Mouse (Mus musculus) C2C12 (cell line): Measurements from ENCODE around the gene Arl5c. TPM values are rescaled to one million over a fixed set of nuclear protein-coding genes. Genes with fewer than 3 reads are reported as not detected.

Source experiments
- H3K27me3 ChIP-seq: one replicate; pipeline ENCODE4 v1.6.1; 2011; ENCODE audit not compliant: control insufficient read depth, insufficient read depth, insufficient read length
- H3K36me3 ChIP-seq: one replicate; pipeline ENCODE4 v1.6.1; 2011; ENCODE audit not compliant: control insufficient read depth, insufficient read depth
- H3K4me3 ChIP-seq: one replicate; pipeline ENCODE4 v1.5.1; 2011; ENCODE audit warnings: mild to moderate bottlenecking, control low read depth; ENCODE audit not compliant: poor library complexity, insufficient read depth, severe bottlenecking
- H3K79me2 ChIP-seq: one replicate; pipeline ENCODE4 v1.6.1; 2011; ENCODE audit not compliant: control insufficient read depth, insufficient read depth
- H3K79me3 ChIP-seq: one replicate; pipeline ENCODE4 v1.6.1; 2011; ENCODE audit warnings: low read depth, control low read depth
- H3ac ChIP-seq: one replicate; pipeline ENCODE3; 2011; ENCODE audit warnings: low read depth; ENCODE audit not compliant: control insufficient read depth, insufficient read length
- CEBPB ChIP-seq: IDR thresholded peaks from one replicate; pipeline ENCODE4 v1.6.1; 2011; ENCODE audit warnings: low read depth, mild to moderate bottlenecking, control low read depth, moderate library complexity
- CTCF ChIP-seq: IDR thresholded peaks from one replicate; pipeline ENCODE4 v1.5.1; 2011; ENCODE audit not compliant: control insufficient read depth, insufficient read depth, insufficient read length
- FOSL1 ChIP-seq: IDR thresholded peaks from one replicate; pipeline ENCODE4 v1.8.0; 2011; ENCODE audit warnings: mild to moderate bottlenecking, low read length; ENCODE audit not compliant: poor library complexity, insufficient read depth, severe bottlenecking
- MAX ChIP-seq: IDR thresholded peaks from one replicate; pipeline ENCODE4 v1.6.1; 2011; ENCODE audit warnings: mild to moderate bottlenecking, control low read depth
- MYOD1 ChIP-seq: IDR thresholded peaks from one replicate; pipeline ENCODE4 v1.6.1; 2011; ENCODE audit warnings: low read depth; ENCODE audit not compliant: control insufficient read depth, insufficient read length
- MYOG ChIP-seq: IDR thresholded peaks from one replicate; pipeline ENCODE4 v1.6.1; 2011; ENCODE audit not compliant: control insufficient read depth, insufficient read length; ENCODE audit errors: extremely low read depth
- USF1 ChIP-seq: IDR thresholded peaks from one replicate; pipeline ENCODE4 v1.6.1; 2011; ENCODE audit warnings: low read depth, mild to moderate bottlenecking, control low read depth, moderate library complexity
- polyA plus RNA-seq: library from polyadenylated mRNA; unstranded; fragments of >200 nt; fragmentation: generic; extraction: Trizol; gene quantifications from one replicate; pipeline ENCODE4 v1.2.1, GENCODE M21; 2012; ENCODE audit warnings: missing spikeins

The Arl5c gene
- polyA plus RNA-seq, 1 experiment: 0.54 TPM

DNA sequence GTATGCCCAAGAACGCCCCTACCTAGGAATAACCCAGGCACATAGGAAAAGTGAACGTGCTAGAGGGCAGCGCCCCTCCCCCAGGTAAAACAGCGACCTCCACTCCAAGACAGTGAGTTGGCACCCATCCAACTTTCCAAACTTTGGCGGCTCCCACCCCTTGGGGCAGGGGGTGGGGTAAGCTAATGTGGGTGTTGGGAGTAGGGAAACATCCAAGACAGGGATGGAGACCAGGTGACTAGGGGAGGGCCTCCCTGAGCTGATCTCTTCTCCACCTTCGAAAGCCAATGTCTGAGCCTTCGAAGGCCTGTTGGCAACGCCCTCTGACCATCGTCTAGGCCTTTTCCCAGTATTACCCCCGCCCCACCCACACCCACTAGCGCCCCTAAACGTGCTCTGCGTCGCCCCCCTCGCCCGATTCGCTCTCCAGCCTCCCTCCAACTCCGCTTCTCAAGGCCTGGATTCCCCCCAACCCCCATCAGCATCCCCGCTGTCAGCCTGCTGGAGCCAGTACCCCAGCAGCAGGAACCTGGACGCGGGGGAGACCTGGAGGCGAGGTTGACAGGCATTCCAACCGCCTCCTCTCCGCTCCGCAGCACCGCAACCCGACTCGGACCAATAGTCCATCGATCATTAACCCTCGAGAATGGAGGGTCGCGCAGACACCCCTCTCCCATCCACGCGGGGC lies 25.7 kb upstream of the Arl5c start:
- H3K27me3 ChIP-seq: no peaks in the 10 kb centered on the region
- peak overlapping the region; percentile 76 for H3ac ChIP-seq
- H3K36me3 ChIP-seq: no peaks in the 10 kb centered on the region
- no peak for TF ChIP-seq USF1
- TF ChIP-seq MYOD1: no peak
- no peak for TF ChIP-seq CTCF
- TF ChIP-seq CEBPB: no peak
- no peak for TF ChIP-seq MAX
- TF ChIP-seq MYOG: no peak
- no peak for TF ChIP-seq FOSL1
- peak overlapping the region; percentile 51 for H3K4me3 ChIP-seq
- H3K79me3 ChIP-seq: no peaks in the 10 kb centered on the region
- peaks cover 11% of the 10 kb centered on the region for H3K79me2 ChIP-seq

DNA sequence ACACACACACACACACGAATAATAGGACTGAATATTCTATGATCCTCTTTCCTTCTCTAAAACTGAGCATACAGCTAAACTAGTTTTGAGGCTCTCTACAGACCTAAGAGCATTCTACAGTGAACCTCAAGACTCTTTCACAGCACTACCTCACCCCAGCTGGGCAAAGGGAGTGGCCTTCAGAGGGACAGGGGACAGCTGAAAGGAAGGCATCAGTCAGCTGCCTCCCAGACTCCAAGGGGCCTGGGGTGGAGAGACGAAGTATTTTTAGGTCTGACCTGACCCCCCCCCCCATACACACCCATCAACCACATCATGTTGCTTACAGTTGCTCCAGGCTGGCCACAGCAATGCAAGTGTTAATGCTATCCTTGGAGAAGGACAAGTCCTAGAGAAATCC lies 25.1 kb upstream of the Arl5c start:
- Histone ChIP-seq H3ac (no peak overlapping the region), H3K36me3 (no peaks in the 10 kb centered on the region), H3K4me3 (peak overlapping the region; percentile 51), H3K79me2 (peaks cover 10% of the 10 kb centered on the region), H3K79me3 (no peaks in the 10 kb centered on the region), H3K27me3 (no peaks in the 10 kb centered on the region)
- TF ChIP-seq MAX (no peak), MYOD1 (peak; percentile 63)

DNA sequence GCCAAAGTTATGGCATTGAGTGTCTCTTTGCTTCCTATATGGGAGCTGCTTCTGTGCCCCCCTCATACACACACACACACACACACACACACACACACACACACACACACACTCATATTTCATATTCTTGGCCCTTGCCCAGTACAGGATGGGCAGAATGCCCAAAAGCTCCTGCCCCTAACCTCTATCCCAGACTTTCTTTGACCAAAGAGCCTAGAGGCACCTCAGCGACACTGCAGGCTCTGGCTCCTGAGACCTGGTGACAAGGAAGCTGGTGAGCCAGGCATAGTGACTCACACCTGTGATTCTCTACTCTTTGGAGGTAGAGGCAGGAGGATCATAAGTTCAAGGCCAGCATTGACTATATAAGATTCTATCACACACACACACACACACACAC lies 24.7 kb upstream of the Arl5c start:
- H3K79me3 ChIP-seq: no peaks in the 10 kb centered on the region
- no peaks in the 10 kb centered on the region for H3K27me3 ChIP-seq
- H3ac ChIP-seq: no peak overlapping the region
- H3K36me3 ChIP-seq: no peaks in the 10 kb centered on the region
- H3K79me2 ChIP-seq: peaks cover 10% of the 10 kb centered on the region
- TF ChIP-seq CTCF (no peak), FOSL1 (no peak), CEBPB (no peak), USF1 (no peak)
- no peak overlapping the region for H3K4me3 ChIP-seq

DNA sequence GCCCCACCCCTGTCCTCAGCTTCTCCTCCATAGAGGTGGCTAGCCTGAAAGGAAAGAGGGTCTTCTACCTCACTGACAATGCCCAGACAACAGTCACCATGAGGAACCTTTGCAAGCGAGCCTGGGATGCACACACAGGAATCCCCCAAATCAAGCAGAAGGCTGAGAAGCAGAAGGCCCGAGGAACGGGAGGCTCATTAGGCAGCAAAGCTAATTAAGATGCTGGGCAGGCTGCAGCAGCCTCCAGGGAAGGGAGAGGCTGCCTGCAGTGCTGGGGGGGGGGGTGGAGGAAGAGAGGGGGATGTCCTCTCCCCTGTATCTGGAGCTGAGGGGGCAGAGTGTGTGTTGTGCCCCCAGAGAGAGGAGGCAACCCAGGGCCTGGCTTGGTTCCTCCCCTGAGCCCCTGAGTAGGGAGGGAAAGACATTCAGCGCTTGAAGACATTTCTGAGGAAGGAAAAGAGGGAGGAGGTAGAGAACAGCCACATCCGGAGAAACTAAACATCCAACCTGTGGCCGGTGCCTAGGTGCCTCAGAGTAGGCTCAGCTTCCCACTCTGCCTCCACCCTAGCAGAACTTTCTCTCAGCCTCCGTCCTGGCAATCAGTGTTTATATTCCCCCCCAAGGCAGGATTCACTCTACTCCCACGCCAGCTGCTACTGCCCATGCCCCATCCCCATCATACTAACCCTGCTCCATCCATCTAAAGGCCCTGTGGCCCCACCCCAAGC lies 24.1 kb upstream of the Arl5c start:
- H3K79me2 ChIP-seq: peaks cover 10% of the 10 kb centered on the region
- no peaks in the 10 kb centered on the region for H3K27me3 ChIP-seq
- H3K36me3 ChIP-seq: no peaks in the 10 kb centered on the region
- no peak overlapping the region for H3K4me3 ChIP-seq
- H3K79me3 ChIP-seq: no peaks in the 10 kb centered on the region
- H3ac ChIP-seq: no peak overlapping the region
- no peak for TF ChIP-seq FOSL1
- TF ChIP-seq MYOD1: no peak
- no peak for TF ChIP-seq CTCF
- TF ChIP-seq CEBPB: no peak

DNA sequence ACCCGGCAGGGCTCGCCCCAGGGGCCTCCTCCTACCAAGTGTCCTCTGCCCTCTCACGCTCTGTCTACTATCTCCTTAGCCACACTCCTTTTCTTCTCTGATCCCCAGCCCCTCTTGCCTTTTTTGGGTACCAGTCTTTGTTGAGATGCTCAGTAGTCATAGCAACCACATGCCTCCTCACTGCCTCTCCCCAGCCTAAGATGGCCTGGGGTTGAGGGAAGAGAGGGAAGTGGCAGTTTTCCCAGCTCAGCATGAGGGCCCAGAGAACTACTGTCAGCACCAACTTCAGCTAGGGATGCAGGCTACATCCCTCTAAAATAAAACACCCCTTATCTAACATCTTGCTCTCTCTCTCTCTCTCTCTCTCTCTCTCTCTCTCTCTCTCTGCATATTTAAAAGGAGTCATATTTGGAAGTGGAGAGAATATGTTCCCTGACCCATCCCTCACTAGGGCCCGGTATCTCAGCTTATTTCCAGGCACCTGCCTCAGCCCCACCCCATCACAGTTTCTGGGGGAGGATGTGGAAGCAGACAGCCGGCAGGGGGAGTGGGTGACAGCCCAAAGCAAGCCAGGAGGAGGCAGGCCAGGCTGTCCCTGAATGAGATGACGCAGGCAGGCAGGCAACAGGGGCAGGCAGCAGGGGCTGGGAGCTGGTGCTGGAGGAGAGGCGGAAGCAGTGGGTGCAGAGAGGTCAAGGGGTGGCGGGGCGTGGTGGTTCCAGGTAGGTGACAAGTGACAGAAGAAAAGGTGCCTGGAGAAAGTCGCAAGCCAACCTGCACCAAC lies 23.1 kb upstream of the Arl5c start:
- H3K27me3 ChIP-seq: no peaks in the 10 kb centered on the region
- H3ac ChIP-seq: no peak overlapping the region
- no peak overlapping the region for H3K4me3 ChIP-seq
- H3K79me2 ChIP-seq: peaks cover 10% of the 10 kb centered on the region
- TF ChIP-seq CTCF (peak; percentile 16), CEBPB (no peak)
- H3K36me3 ChIP-seq: no peaks in the 10 kb centered on the region
- no peaks in the 10 kb centered on the region for H3K79me3 ChIP-seq

DNA sequence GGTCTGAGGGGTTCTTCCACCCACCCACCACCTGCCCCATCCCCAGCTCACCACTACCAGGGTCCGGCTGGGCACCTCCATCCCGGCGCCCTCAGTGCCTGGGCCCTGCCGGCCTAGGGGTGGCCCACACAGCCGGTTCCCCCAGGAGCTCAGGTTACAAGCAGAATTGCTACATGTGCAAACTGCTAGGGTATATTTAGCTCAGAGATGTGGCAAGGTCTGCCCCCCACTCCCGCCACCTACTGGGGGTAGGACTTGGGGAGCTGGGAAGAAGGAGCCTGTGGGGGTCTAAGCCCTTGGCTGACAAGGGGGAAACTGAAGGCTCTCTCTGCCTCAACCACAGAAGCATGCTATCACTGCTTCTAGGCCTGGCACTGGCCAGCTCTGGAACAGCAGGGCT lies 22.2 kb upstream of the Arl5c start:
- Histone ChIP-seq H3K4me3 (no peak overlapping the region), H3K79me2 (peaks cover 10% of the 10 kb centered on the region), H3K79me3 (no peaks in the 10 kb centered on the region), H3K36me3 (no peaks in the 10 kb centered on the region), H3ac (no peak overlapping the region), H3K27me3 (no peaks in the 10 kb centered on the region)
- no peak for TF ChIP-seq MAX
- TF ChIP-seq CTCF: no peak
- TF ChIP-seq MYOD1: no peak
- no peak for TF ChIP-seq CEBPB
- no peak for TF ChIP-seq USF1
- no peak for TF ChIP-seq FOSL1
- no peak for TF ChIP-seq MYOG
